Mouse (Mus musculus) retina, postnatal 1 day (tissue): ENCODE data around the gene 1810010H24Rik.
"Not testable (repeated sequence)": the region's sequence is repeated elsewhere in the genome, so short reads cannot be mapped to it uniquely, and the experiment has no call there.

Experiments used
- DNase-seq: peaks from one replicate; pipeline ENCODE4 v3.0.0-alpha.2; 2012

Gene 1810010H24Rik

DNA sequence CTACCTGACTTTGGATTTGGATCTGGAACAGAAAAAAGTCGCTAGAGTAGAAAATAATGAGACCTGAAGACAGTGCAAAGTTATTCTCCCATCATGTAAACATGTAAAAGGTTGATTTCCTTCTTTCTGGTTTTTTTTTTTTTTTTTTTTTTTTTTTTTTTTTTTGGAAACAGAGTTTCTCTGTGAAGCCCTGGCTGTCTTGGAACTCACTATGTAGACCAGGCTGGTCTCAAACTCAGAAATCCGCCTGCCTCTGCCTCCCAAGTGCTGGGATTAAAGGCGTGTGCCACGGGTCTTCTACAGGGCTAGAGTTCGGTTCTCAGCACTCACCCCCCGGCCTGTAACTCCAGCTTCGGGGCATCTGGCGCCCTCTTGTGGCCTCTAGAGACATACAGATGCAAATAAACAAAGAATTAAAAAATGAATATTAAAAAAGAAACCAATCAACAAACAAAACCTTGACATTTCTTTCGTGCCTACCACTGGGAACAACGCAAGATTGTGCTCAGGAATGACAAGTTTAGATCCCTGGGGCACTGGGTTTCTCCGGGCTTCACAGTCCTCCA lies 11.4 kb upstream of the 1810010H24Rik start:
- no peak for DNase-seq

DNA sequence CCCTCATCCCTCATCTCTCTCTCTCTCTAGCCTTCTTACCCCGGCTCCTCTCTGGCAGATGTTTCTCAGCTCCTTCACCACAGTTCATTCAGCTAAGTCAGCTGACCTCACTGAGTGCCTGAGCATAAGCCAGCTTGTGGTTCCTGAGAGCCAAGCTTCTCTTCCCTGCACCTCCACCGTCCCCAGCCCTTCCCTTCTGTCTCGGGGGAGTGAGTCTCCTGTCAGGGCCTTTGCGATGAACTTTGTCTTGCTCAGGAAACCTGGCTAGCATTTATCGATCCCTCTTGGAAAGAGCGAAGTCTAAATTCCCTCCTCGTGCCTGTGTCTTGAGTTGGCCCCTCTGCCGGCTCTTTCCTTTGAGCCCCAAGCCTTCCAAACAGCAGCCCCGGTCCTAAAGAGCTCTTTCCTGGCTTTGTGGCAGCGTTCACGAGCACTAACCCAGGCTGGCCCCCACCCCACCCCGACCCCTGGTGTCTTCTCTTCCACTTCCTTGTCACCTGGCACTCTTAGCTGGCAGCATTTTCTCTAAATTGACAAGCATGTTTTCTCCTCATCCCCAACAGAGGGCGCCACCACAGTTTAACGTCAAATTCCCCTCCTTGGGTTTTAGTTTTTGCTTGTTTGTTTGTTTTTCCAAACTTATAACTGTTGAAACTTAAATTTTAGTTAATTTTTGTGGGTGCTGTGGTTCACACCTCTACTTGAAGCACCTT lies 10.7 kb upstream of the 1810010H24Rik start:
- DNase-seq = peak; percentile 57

DNA sequence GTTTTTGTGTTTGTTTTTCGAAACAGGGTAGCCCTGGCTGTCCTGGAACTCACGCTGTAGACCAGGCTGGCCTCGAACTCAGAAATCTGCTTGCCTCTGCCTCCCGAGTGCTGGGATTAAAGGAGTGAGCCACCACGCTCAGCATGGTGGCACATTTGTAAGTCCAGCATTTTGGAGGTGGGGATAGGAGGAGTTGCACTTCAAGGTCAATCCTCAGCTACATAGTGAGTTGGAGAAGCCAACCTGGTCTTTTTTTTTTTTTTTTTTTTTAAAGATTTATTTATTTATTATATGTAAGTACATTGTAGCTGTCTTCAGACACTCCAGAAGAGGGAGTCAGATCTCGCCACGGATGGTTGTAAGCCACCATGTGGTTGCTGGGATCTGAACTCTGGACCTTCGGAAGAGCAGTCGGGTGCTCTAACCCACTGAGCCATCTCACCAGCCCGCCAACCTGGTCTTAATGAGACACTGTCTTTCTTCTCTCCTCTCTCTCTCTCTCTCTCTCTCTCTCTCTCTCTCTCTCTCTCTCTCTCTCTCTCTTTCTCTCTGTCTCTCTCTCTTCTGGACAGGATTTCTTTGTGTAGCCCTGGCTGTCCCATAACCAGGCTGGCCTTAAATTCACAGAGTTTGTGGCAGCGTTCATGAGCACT lies 9.8 kb upstream of the 1810010H24Rik start:
- not testable (repeated sequence) for DNase-seq

DNA sequence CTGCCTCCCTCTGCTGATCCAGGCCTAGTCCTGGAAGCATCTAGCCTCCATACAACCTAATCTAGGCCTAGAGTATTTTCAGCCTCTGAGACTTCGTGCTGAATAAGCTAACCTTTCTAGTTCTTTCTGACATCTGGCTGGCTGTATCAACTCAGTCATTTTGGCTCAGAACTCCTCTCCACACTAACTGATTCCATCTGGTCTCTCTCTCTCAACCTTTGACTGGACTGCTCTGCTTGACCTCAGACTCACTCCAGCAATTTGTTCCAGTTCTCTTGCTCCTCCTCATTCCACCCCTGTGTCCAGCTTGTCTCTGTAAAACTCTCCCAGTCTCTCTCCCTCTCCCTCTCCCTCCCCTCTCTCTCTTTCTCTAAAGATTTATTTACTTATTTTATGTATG lies 8.6 kb upstream of the 1810010H24Rik start:
- DNase-seq = no peak

DNA sequence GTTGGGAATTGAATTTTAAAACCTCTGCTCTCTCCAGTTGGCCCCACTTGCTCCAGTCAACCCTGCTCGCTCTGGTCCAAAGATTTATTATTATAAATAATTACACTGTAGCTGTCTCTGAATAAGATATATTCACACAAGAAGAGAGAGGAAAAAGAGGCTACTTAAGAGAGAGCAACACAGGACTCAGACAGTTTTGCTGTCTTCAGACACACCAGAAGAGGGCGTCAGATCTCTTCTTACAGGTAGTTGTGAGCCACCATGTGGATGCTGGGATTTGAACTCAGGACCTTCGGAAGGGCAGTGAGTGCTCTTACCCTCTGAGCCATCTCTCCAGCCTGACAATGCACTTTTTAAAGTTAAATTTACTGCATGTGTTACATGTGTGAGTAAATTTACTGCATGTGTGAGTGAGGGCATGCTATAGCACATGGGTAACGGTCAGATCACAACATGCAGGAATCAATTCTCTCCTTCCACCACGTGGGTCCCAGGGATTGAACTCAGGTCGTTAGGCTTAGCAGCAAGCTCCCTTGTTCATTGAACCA lies 8.1 kb upstream of the 1810010H24Rik start:
- no peak for DNase-seq

DNA sequence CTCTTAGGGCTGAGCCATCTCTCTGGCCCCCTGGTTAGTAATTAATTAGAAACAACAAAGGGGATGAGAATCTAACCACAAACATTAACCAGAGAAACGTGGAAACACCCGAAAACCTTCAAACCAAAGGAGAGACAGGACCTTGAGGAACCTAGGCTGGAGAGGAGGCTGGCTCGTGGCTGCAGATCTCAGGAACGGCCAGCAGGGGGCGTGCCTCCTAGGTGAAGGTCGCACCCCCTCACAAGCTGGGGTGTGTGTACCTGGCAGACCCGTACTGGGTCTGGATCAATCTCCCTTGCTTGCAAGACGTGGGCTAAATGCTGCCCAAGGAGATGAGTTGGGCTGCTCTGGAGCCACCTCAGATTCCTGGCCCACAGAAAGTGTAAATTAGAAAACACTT lies 6.9 kb upstream of the 1810010H24Rik start:
- no peak for DNase-seq

DNA sequence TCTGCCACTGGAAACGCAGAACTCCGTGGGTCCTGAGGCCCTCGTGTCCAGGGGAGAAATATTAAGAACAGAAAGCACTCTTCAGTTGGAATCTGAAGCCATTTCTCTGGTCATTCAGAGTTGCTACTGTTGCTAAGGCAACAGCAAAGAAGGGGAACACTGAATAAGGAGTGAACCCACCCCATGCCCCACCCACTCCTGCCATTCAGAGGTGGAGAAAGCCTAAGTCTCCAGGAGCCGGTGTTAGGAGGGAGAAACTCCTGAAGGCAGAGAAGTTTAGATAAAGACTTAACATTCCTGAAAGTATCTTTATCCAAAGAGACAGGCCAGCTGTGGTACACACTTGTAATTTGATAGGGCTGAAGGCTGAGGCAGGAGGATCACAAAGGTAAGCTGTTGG lies 6.2 kb upstream of the 1810010H24Rik start:
- no peak for DNase-seq

DNA sequence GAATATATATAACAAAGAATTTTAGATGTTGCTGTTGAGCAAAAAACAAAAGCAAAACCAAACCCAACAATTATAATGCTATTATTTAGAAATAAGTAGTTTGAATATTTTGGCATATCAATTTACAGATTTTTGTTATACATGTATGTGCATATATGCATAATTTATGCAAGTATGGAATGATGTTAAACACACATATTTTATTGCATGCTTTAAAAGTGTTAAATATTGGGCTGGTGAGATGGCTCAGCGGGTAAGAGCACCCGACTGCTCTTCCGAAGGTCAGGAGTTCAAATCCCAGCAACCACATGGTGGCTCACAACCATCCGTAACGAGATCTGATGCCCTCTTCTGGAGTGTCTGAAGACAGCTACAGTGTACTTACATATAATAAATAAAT lies 5.8 kb upstream of the 1810010H24Rik start:
- DNase-seq = not testable (repeated sequence)

DNA sequence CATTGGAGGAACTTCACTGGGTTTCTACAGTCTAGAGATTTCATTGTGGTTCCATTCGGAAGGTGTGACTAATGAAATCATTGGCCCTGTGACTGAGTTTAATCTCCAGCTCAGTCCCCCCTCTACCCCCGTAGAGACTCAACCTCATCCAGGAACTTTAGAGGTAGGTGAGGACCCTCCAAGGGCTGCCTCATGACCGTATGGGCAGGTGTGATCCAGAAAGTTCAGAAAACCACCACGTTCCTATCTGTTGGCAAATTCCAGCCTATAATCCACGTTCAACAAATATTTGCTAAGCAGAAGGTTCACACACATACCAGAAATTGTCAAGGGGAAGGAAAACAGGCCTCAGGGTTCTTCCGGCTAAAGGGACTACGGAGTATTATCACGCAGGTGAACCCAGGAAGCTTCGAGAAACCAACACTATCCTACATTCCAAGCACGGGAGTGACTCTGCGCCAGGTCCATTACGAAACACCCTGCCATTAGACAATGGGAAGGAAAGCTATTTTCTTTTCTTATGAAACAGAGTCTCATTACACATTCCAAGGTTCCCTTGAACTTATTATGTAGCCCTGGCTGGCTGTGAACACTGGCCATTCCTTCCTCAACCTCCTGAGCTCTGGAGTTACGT lies 3.3 kb upstream of the 1810010H24Rik start:
- no peak for DNase-seq

DNA sequence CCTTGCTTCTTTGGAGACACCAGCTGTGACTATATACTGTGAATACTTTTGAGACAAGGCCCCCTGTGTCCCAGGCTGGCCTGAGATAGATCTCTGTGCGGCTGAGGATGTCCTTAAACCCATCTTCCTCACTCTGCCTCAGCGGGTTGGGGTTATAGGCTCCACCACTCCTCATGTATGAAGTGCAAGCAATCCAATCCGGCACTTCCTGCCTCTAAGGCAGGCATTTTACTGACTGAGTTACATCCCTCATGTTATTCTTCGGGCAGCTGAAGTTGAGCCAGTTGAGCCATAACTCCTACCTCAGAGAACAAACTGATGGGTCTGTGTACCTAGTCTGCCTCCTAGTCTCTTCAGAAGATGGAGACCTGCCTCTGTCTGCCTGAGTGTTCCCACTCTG lies 1.1 kb upstream of the 1810010H24Rik start:
- DNase-seq = no peak

DNA sequence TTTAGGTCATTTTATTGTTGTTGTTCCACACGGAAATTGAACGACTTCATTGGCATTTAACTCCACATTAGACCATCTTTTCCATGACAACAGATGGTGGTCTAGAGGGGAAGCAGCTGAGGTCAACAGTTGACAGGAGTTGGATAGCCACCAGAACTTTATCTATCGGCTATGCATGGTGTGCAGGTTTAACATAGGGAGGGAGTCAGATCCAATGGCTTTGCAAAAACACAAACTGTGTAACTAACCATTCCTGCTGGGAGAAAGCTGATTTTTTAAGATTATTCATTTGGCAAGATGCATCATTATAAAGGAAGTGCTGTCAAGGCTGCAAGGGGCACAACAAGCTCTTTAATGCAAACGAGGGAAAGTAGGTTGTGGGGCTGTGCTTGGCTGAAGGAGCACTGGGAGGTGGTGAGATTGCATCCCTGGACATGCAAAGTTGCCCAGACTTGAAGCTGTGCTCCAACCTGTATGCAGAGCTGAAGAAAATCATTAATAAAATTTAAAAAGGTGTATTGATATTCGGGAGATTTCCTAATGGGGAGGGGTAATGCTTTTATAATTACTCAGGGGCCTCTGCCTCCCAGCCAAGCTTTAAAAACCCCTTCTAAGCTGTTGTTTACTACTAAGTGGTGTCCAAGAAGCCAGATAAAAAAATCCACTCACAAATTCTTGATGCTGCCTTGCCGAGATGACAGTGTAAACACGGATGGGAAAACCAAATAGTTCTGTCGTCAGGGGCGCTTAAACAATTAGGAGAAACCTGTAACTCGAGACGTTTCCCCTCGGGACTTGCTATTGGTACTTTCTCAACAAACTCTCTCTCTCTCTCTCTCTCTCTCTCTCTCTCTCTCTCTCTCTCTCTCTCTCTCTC lies 1.3 kb downstream of the 1810010H24Rik start:
- peak; percentile 73 for DNase-seq

DNA sequence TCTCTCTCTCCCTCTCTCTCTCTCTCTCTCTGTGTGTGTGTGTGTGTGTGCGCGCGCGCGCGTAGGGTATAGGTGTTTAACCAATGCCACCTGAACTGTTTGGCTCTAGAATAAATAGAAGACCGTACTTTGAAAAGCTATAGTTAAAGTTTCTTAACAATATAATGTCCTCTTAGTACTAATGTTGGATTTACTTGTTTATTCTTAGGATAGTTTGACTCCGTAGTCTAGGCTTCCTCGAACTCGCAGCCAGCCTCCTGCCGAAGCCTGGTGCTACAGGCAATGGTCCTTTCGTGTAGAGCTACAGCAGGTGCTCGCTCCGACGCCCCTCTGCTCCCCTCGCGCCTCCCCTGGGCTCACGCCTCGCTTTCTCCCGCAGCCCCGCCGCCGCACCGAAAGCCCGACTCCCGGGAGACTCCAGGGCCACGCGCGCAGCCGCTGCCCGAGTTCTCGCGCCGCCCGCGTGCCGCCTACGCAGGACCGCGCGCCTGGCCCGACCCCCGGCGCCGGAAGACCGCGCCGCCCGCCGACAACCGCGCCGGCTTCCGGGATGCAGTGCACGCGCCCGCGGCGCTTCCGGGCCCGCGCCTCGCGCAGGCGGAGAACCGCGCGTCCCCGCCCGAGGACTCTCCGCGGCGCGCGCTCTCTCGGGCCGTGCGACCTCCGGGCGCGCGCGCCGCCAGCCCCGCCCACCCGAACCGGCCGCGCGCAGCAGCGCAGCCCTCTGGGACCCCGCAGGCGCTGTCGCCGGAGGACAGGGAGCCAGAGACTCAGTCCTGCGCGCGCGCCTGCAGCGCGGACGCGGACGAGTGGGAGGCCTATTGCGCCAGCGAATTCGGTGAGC lies 2.2 kb downstream of the 1810010H24Rik start:
- peak; percentile 96 for DNase-seq

DNA sequence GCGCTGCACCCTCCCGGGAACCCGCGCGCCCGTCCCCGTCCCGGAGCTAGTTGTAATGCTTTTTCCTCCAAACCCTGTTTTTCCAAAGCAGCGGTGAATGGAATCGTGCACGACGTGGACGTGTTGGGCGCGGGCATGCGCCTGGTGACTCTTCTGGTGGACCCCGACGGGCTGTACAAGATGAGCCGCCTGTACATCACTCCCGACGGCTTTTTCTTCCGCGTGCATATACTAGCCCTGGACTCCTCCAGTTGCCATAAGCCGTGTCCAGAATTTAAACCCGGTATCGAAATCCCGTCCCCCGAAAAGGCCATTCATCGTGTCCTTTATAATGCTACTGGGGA lies 2.8 kb downstream of the 1810010H24Rik start:
- DNase-seq = no peak

DNA sequence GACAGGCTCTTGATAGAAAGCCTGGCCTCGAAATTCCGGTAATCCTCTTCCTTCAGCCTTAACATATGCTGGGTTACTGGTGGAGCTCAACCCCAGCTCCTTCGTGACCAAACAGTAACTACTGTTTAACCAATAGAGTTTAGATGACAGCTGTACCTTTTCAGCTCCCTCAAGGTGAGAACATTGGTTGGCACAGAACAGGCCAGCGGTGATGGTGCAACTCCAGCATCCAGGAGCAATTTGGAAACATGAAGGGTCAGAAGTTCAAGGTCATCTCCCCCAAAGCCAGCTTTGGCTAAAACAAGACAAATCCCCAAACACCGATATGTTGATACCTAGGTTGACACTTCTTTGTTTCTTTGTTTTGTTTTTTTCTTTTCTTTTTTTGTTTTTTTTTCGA lies 3.3 kb downstream of the 1810010H24Rik start:
- no peak for DNase-seq

DNA sequence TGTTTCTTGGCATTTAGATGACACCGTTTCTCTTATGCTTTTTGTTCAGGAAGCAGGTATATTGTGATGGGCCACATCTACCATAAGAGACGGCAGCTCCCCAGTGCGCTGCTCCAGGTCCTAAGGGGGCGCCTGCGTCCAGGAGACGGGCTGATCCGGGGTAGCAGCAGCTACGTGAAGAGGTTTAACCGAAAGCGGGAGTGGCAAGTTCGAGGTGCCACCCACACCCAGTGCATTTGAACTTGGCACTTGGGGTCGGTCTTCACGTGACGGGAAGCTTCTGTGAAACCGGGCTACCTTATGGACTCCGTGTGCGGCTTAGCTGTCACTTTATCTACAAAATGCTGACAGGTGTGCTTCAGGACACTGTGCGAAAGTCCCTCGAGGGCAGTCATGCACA lies 4.1 kb downstream of the 1810010H24Rik start:
- DNase-seq = no peak

DNA sequence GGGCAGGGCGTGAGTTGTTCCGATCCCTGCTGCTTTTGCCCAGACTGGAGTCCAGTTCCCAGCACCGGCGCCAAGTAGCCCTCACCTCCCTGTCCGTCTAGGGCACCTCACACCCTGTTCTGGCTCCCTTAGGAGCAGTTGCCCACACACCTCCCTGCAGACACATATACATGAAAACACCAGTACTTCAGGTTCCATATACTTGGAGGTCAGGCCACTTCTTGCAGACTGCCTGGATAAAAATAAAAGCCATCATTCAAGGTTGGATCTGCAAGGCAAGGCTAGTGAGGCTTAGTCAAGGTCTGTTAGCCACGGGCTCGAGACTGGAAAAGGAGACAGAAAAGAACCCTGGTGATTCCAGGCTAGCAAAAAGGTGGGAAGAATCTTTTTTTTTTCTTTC lies 6.2 kb downstream of the 1810010H24Rik start:
- no peak for DNase-seq

DNA sequence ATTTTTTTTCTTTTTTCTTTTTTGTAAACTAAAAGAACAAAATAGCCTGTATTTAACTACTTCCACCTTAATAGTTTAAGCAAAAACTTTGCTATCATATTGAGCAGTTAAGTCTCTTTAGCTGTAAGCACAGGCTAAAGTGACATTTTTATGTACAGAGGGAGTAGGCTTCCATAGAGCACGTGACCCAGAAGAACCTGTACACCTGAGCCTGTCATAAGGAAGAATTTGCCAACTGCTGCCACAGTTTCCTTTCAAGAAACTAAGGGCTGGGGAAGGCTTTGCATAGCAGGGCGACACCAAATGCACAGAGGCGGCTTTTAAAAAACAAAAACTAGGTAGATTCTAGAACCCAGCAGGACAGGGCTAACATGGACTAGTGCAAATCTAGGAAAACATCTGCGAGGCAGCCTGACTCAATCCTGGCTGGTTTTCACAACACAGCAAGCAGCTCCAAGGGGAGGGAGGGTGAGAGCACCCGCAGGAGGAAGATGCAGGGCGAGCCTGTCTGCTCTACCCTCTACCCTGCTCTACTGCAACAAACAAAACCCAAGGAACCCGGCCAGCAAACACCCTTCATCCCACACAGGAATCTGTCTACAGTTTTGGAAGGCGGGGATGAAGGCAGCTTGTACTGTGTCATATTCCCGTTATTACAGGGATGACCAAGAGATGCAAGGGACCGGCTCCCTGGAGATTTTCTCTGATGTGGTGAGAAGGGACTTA lies 8.8 kb downstream of the 1810010H24Rik start:
- DNase-seq = no peak

DNA sequence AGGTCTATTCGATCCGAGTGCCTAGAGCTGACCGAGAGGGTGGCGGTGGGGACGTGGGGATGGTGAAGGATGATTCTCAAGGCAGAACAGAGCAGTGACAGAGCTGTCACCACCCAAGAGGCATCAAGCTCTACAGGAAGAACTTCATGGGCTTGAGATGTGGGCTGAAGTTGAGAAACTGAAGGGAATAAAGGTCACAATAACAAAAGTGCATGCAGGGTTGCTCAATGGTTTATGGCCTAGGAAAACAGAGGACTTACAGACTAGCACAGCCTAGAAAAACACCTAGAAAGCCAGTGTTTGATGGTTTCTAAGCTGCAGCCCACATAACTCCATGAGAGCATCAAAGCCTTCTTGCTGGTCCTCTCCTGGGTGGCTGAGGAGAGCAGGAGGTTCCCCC lies 13.9 kb downstream of the 1810010H24Rik start:
- no peak for DNase-seq

DNA sequence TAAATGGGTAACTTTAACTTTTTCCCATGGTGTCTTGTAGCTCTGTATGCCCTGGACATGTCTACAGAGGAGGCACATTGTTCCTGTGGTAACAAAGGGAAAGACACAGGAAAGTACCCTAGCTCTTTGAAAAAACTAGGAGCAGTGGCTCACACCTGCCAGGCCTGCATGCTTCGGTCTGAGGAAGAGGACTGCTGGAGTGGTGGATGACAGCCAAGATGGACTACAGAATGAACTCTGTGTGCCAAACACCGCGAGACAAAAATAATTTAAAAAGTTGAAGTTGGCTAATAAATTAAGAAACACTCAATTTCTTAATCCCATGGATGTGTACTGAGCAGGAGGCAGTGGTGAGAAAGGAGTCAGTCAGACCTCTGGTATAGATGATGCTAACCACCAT lies 15.9 kb downstream of the 1810010H24Rik start:
- no peak for DNase-seq

DNA sequence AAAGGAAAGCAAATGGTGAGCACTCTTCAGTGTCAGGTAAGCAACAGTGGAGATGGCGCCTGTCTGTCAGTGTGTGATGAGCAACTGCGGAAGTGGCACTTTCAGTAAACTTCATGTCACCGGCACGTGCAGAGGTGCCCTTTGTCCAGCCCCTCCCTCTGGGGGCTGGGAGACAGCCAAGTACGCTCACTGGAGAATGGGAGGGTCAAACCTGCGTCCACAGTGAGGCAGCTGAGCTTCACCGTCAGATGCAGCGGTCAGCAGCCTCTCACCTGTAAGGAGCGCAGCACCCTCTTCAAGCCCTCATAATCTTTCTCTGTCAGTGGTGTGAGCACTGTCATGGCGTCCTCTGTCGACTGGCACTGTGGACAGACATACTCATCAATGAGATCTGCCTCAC lies 17.9 kb downstream of the 1810010H24Rik start:
- no peak for DNase-seq

DNA sequence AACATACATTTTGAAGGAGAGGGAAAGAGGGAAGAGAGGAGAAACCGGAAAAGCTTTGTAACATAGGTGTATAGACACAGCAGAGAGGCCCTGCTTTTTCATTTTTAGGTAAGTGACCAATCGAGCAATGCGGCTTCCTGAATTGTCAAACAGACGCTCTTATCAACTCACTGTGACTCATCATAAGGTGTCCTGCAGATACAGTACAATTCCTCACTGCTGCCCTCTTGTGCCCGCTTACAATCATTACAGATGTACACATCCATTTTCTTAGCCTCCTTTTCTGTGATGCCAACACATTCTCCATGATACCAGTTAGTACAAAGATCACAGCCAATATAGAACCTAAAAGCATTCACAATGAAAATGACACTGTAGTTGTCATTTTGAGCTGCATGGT lies 18.8 kb downstream of the 1810010H24Rik start:
- peak; percentile 81 for DNase-seq
